Mouse (Mus musculus): ENCODE measurements around the gene Iqschfp. TPM values are rescaled to one million over a fixed set of nuclear protein-coding genes. Genes with fewer than 3 reads are reported as not detected.
A peak's percentile ranks its signal among the peaks of the same experiment; 100 is the strongest.

The Iqschfp gene
- polyA plus RNA-seq, 1 experiment from 2014 or later = not detected

DNA sequence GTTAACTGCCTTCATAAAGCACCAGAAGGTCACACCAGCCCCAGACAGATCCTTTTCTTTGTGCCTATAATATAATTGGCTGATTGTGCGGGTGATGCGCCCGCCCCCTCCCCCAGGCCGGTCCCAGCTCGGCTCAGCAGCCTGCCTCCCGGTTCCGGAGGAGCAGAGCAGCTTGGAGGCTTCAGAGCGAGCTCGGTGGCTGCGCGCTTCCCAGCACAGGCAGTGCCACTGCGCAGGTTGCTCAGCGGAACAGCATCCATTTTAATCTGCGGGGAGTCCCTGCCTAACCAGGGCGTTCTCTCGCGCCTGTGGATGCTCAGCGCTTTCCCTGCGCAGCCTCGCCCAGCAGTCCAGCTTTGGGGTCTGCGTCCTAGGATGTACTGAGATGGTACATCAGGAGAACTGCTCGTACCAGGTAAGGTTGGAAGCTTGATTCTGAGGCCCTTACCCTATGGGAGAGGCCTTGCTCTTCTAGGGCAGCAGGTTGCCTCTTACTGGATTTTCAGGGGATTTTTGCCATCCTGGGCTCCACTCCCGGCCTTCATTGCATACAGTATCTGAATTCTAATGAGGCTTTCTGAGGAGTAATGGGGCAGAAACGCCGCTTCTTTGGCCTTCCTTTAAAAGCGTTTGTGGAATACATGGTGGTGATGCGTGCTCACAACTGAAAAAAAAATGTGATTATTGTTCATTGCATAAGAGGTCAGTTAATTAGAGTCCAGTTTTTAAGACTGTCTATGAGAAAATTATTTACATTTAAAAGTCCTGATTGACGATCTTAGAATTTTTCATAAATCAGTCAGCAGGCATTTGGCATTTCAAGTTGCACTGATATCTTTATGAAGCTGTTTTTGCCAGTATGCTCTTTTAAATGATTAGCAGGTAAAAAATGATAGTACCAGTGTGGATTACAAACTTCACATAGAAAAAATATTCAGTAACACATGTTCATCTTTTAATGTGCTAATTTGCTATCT lies 680.5 kb downstream of the Iqschfp start:
- H3K9me3 ChIP-seq (ENCODE audit: control insufficient read depth, low read length) = no peaks in the 10 kb centered on the region
- H3K27ac ChIP-seq (ENCODE audit: low read depth, low read length) = no peak overlapping the region
- H3K36me3 ChIP-seq (ENCODE audit: control insufficient read depth, insufficient read depth, low read length) = no peaks in the 10 kb centered on the region
- no peaks in the 10 kb centered on the region for H3K27me3 ChIP-seq (replicated peaks; ENCODE audit: control insufficient read depth, insufficient read depth, low read length)
- H3K4me2 ChIP-seq = peak overlapping the region; percentile 58
- H3K4me3 ChIP-seq (ENCODE audit: low read depth, low read length) = no peak overlapping the region
- DNase-seq (ENCODE audit: low spot score) (peak; percentile 53), ATAC-seq (replicated peaks; ENCODE audit: low FRiP score) (peak; percentile 34; the same call in 1 of the 2 replicates)
- H3K9ac ChIP-seq (ENCODE audit: low read depth, low read length) = no peak overlapping the region
- H3K4me1 ChIP-seq (replicated peaks; ENCODE audit: control insufficient read depth, insufficient read depth, low read length) = no peaks in the 10 kb centered on the region; the same call in 1 of the 2 replicates
- 26% methylated on average over 28 of the region's 28 CpGs for WGBS

DNA sequence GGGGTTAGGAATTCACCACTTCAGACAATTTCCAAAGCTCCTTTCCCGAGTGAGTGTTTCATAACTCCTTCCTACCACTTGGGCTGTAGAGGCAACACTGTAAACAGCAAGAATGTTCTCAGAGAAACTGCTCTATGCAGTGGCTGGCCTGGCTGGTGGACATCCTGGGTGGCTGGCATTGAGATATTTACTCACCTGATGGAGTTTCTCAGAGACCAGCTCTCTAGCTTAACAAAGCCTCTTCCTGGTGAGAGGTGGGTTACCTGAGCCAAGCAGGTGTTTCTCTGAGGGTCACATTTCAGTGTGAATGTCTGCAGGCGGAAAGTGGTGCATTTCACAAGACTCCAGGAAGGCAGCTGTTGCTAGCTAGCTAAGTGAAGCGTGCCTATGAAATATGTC lies 681.2 kb downstream of the Iqschfp start:
- H3K4me3 ChIP-seq (ENCODE audit: low read depth, low read length) = no peak overlapping the region
- DNase-seq (ENCODE audit: low spot score) (no peak), ATAC-seq (replicated peaks; ENCODE audit: low FRiP score) (no peak)
- H3K27ac ChIP-seq (ENCODE audit: low read depth, low read length) = no peak overlapping the region
- no peaks in the 10 kb centered on the region; the same call in 1 of the 2 replicates for H3K4me1 ChIP-seq (replicated peaks; ENCODE audit: control insufficient read depth, insufficient read depth, low read length)
- no peak overlapping the region for H3K9ac ChIP-seq (ENCODE audit: low read depth, low read length)
- H3K36me3 ChIP-seq (ENCODE audit: control insufficient read depth, insufficient read depth, low read length) = no peaks in the 10 kb centered on the region
- no peaks in the 10 kb centered on the region for H3K27me3 ChIP-seq (replicated peaks; ENCODE audit: control insufficient read depth, insufficient read depth, low read length)
- H3K9me3 ChIP-seq (ENCODE audit: control insufficient read depth, low read length) = no peaks in the 10 kb centered on the region
- 80% methylated on average over 3 of the region's 3 CpGs for WGBS
- no peak overlapping the region for H3K4me2 ChIP-seq

DNA sequence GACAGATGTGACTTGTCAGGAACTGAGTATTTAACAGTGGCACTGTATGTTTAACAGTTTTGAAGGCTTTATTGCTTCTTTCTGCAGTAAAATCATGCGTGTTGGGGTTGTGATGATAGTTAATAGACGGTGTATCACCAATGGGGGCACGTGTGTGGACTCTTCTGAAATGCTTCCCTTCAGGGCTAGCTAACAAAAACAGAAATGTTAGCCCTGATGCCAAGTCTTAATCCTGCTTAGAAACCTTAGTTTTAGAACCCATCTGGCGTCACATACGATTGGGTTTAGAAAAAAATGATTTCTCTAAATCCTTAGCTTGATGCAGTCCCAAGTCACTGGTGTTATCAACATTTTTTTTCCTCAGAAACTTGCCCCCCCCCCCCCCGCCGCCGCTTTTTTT lies 682.1 kb downstream of the Iqschfp start:
- Histone ChIP-seq H3K27me3 (replicated peaks; ENCODE audit: control insufficient read depth, insufficient read depth, low read length) (no peaks in the 10 kb centered on the region), H3K4me3 (ENCODE audit: low read depth, low read length) (no peak overlapping the region), H3K27ac (ENCODE audit: low read depth, low read length) (no peak overlapping the region), H3K36me3 (ENCODE audit: control insufficient read depth, insufficient read depth, low read length) (no peaks in the 10 kb centered on the region), H3K9me3 (ENCODE audit: control insufficient read depth, low read length) (no peaks in the 10 kb centered on the region), H3K4me1 (replicated peaks; ENCODE audit: control insufficient read depth, insufficient read depth, low read length) (no peaks in the 10 kb centered on the region; the same call in 1 of the 2 replicates), H3K9ac (ENCODE audit: low read depth, low read length) (no peak overlapping the region), H3K4me2 (no peak overlapping the region)
- ATAC-seq (replicated peaks; ENCODE audit: low FRiP score) (no peak), DNase-seq (ENCODE audit: low spot score) (no peak)
- 64% methylated on average over 5 of the region's 8 CpGs for WGBS

DNA sequence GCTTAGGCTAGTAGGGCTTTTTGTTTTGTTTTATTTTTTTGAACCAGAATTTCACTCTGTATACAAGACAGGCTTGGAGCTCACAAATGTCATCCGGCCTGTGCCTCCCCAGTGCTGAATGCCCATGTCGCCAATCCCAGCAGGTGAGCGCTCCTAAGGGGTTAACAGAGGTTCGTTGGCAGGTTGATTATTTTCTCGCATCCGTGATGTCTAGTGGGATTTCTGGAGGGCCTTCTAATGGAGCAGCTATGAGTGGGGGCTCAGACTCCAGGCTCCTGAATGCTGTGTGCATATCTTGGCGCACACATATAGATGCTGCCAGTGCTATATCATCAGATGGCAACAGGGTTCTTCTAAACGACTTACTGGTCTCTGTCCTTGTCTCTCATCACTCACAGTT lies 682.5 kb downstream of the Iqschfp start:
- Histone ChIP-seq H3K9me3 (ENCODE audit: control insufficient read depth, low read length) (no peaks in the 10 kb centered on the region), H3K4me3 (ENCODE audit: low read depth, low read length) (no peak overlapping the region), H3K27me3 (replicated peaks; ENCODE audit: control insufficient read depth, insufficient read depth, low read length) (no peaks in the 10 kb centered on the region), H3K36me3 (ENCODE audit: control insufficient read depth, insufficient read depth, low read length) (no peaks in the 10 kb centered on the region), H3K27ac (ENCODE audit: low read depth, low read length) (no peak overlapping the region), H3K4me1 (replicated peaks; ENCODE audit: control insufficient read depth, insufficient read depth, low read length) (no peaks in the 10 kb centered on the region; the same call in 1 of the 2 replicates), H3K9ac (ENCODE audit: low read depth, low read length) (no peak overlapping the region), H3K4me2 (no peak overlapping the region)
- 77% methylated on average over 8 of the region's 8 CpGs for WGBS
- ATAC-seq (replicated peaks; ENCODE audit: low FRiP score) (no peak), DNase-seq (ENCODE audit: low spot score) (no peak)

DNA sequence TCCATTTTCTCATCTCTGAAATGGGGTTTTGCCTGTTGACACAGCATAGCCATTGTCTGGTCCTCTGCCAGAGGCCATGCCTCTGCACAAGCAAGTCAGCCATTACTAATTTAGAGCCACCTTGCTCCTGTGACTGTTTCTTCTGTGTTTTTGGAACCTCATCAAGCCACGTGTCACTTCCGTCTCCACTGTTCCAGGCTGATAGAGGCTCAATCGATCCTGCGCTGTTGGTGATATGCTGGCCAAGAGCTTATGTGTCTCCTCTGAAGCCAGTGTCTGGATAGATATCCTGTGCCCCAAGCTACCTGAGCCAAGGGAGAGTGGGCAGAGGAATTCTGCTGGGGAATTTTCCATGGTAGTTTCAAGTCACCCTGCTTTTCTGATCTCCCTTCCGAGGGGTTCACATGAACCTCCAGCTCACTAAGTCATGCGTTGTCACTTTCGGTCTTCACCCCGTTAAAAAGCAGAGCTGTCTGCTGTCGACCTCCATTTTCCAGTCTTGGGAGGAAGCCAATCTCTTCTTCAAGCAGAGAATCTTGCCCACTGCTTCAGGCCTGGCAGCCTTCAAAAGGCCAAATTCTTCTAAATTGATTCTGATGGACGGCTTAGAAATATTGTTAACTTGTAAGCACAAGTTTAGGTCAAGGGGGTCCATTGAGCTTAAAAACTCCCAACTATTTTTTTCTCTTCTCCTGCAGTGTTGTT lies 683.8 kb downstream of the Iqschfp start:
- Histone ChIP-seq H3K9me3 (ENCODE audit: control insufficient read depth, low read length) (no peaks in the 10 kb centered on the region), H3K9ac (ENCODE audit: low read depth, low read length) (no peak overlapping the region), H3K27me3 (replicated peaks; ENCODE audit: control insufficient read depth, insufficient read depth, low read length) (no peaks in the 10 kb centered on the region), H3K27ac (ENCODE audit: low read depth, low read length) (no peak overlapping the region), H3K4me1 (replicated peaks; ENCODE audit: control insufficient read depth, insufficient read depth, low read length) (no peaks in the 10 kb centered on the region; the same call in 1 of the 2 replicates), H3K36me3 (ENCODE audit: control insufficient read depth, insufficient read depth, low read length) (no peaks in the 10 kb centered on the region), H3K4me3 (ENCODE audit: low read depth, low read length) (no peak overlapping the region), H3K4me2 (no peak overlapping the region)
- DNase-seq (ENCODE audit: low spot score) (no peak), ATAC-seq (replicated peaks; ENCODE audit: low FRiP score) (no peak)
- 64% methylated on average over 10 of the region's 10 CpGs for WGBS

DNA sequence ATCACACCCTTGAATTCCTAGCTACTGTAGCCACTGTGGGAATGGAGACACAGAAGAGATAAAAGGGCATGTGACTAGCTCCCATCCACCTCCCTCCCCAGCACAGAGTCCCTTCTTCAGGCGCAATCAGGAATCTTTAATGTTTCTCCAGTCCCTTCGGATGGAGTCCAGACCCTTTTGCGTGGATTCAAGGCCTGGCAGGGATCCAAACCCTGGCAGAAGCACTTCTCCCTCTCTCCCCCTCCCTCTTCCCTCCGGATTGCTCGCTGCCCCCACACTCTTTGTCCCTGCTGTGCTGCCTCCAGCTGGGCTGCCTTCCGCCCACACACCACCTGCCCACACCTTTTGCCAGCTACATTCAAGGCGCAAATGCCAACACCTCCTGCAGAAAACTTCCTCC lies 684.4 kb downstream of the Iqschfp start:
- ATAC-seq (replicated peaks; ENCODE audit: low FRiP score) (no peak), DNase-seq (ENCODE audit: low spot score) (no peak)
- H3K4me3 ChIP-seq (ENCODE audit: low read depth, low read length) = no peak overlapping the region
- H3K9me3 ChIP-seq (ENCODE audit: control insufficient read depth, low read length) = no peaks in the 10 kb centered on the region
- no peak overlapping the region for H3K4me2 ChIP-seq
- H3K4me1 ChIP-seq (replicated peaks; ENCODE audit: control insufficient read depth, insufficient read depth, low read length) = no peaks in the 10 kb centered on the region; the same call in 1 of the 2 replicates
- no peak overlapping the region for H3K9ac ChIP-seq (ENCODE audit: low read depth, low read length)
- 52% methylated on average over 7 of the region's 7 CpGs for WGBS
- H3K27ac ChIP-seq (ENCODE audit: low read depth, low read length) = no peak overlapping the region
- no peaks in the 10 kb centered on the region for H3K36me3 ChIP-seq (ENCODE audit: control insufficient read depth, insufficient read depth, low read length)
- no peaks in the 10 kb centered on the region for H3K27me3 ChIP-seq (replicated peaks; ENCODE audit: control insufficient read depth, insufficient read depth, low read length)

DNA sequence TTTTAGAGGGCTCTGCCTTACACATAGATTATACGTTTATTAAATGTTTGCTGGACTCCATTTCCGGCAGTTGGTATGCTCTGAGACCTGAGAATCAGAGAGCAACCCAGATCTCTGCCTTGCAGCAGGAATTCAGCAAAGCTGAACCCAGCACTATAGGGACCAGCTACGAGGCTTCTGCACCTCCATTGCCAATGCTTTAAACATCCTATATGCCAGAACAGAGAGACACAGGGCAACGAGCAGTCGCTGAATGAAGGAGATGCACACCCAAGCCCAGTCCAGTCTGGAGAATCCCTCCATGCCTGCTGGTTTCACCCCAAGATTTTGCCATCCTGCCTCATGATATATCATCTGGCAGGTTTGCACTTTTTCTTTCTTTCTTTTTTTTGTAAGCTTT lies 684.9 kb downstream of the Iqschfp start:
- H3K4me3 ChIP-seq (ENCODE audit: low read depth, low read length) = no peak overlapping the region
- ATAC-seq (replicated peaks; ENCODE audit: low FRiP score) (no peak), DNase-seq (ENCODE audit: low spot score) (no peak)
- no peaks in the 10 kb centered on the region for H3K36me3 ChIP-seq (ENCODE audit: control insufficient read depth, insufficient read depth, low read length)
- H3K27me3 ChIP-seq (replicated peaks; ENCODE audit: control insufficient read depth, insufficient read depth, low read length) = no peaks in the 10 kb centered on the region
- no peaks in the 10 kb centered on the region for H3K9me3 ChIP-seq (ENCODE audit: control insufficient read depth, low read length)
- no peak overlapping the region for H3K9ac ChIP-seq (ENCODE audit: low read depth, low read length)
- no peaks in the 10 kb centered on the region; the same call in 1 of the 2 replicates for H3K4me1 ChIP-seq (replicated peaks; ENCODE audit: control insufficient read depth, insufficient read depth, low read length)
- H3K27ac ChIP-seq (ENCODE audit: low read depth, low read length) = no peak overlapping the region
- WGBS = 55% methylated on average over 5 of the region's 5 CpGs
- H3K4me2 ChIP-seq = no peak overlapping the region

DNA sequence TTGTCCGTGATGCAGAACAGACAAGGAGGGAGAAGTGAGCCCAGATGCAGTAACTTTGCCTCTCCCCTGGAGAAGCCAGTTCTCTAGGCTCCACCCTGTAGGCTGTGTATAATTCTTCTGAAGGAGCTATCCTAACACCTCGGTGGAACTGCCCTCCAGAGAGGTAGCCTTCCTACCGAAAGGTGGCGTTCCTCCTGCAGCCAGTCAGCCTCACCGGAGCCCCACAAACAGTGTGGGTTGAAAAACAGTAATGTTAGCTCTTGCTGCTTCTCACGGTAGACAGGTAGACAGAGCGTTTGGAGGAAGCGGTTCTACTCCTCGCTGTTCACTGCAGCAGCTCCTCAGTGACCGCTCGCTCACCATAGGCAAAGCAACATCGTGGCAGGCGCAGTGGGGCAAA lies 689.6 kb downstream of the Iqschfp start:
- ATAC-seq (replicated peaks; ENCODE audit: low FRiP score) (no peak), DNase-seq (ENCODE audit: low spot score) (no peak)
- Histone ChIP-seq H3K4me1 (replicated peaks; ENCODE audit: control insufficient read depth, insufficient read depth, low read length) (peaks cover 1% of the 10 kb centered on the region), H3K4me2 (no peak overlapping the region), H3K27ac (ENCODE audit: low read depth, low read length) (no peak overlapping the region), H3K4me3 (ENCODE audit: low read depth, low read length) (no peak overlapping the region), H3K36me3 (ENCODE audit: control insufficient read depth, insufficient read depth, low read length) (no peaks in the 10 kb centered on the region), H3K9me3 (ENCODE audit: control insufficient read depth, low read length) (no peaks in the 10 kb centered on the region), H3K9ac (ENCODE audit: low read depth, low read length) (no peak overlapping the region), H3K27me3 (replicated peaks; ENCODE audit: control insufficient read depth, insufficient read depth, low read length) (no peaks in the 10 kb centered on the region)
- WGBS = 55% methylated on average over 13 of the region's 13 CpGs
